Mouse (Mus musculus): ENCODE measurements around the gene Cntn3.

DNA sequence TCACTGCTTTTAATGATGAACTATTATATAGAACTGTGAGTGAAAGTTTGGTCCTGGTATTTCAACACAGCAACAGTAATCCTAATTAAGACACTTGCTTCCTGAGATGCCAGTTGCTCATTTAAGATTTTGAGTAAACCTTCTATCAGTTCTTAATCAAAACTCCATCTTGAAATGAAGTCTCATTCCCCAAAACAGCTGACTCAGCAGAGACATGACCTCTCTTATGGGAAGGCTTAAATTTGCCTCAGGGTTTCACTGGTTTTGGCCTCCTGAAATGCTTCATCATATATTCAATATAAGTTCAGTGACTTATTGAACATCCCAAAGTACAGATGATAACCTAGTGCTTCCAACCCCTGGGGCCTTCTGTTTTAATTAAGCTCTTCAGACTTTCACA lies 13.2 kb upstream of the Cntn3 start:
- TF ChIP-seq CTCF (IDR thresholded peaks at IDR 0.05; ENCODE audit: extremely low read depth, insufficient read depth, low read length): no peak
- TF ChIP-seq POLR2A (IDR thresholded peaks at IDR 0.05; ENCODE audit: extremely low read depth, insufficient read depth, low read length): no peak
